Mouse (Mus musculus) kidney, embryonic 16.5 days (tissue): ENCODE results near the gene Csnk2a2. TPM values are rescaled to one million over a fixed set of nuclear protein-coding genes. Genes with fewer than 3 reads are reported as not detected.

Experiments
- ATAC-seq: fragments of 200-750 bp; cut with Nextera tagmentation; 2 replicates; pipeline ENCODE4 v1.8.0; 2017; ENCODE audit warnings: moderate TSS enrichment; ENCODE audit not compliant: low FRiP score, low TSS enrichment
- H3K27ac ChIP-seq: fragments of 300-500 bp; sonication (generic); 2 replicates; pipeline ENCODE4 v1.5.1; 2014; ENCODE audit warnings: low read length
- H3K27me3 ChIP-seq: fragments of 300-500 bp; sonication (generic); 2 replicates; pipeline ENCODE4 v1.6.1; 2014; ENCODE audit warnings: low read length, control low read depth, mixed read lengths; ENCODE audit not compliant: insufficient read depth
- H3K36me3 ChIP-seq: fragments of 300-500 bp; sonication (generic); 2 replicates; pipeline ENCODE4 v1.6.1; 2014; ENCODE audit warnings: low read length, control low read depth, mixed read lengths; ENCODE audit not compliant: insufficient read depth
- H3K4me1 ChIP-seq: fragments of 300-500 bp; sonication (generic); 2 replicates; pipeline ENCODE4 v1.6.1; 2014; ENCODE audit warnings: low read length, control low read depth, mixed read lengths; ENCODE audit not compliant: insufficient read depth
- H3K4me2 ChIP-seq: fragments of 300-500 bp; sonication (generic); replicated peaks from 2 replicates; pipeline ENCODE4 v1.6.1; 2014; ENCODE audit warnings: low read depth, low read length
- H3K4me3 ChIP-seq: fragments of 300-500 bp; sonication (generic); 2 replicates; pipeline ENCODE4 v1.5.1; 2014; ENCODE audit warnings: mild to moderate bottlenecking, low read length
- H3K9ac ChIP-seq: fragments of 300-500 bp; sonication (generic); replicated peaks from 2 replicates; pipeline ENCODE4 v1.6.1; 2014; ENCODE audit warnings: low read length
- H3K9me3 ChIP-seq: fragments of 300-500 bp; sonication (generic); 2 replicates; pipeline ENCODE4 v1.6.1; 2016; ENCODE audit warnings: low read length, control low read depth
- WGBS: fragments of 180-500 bp; shearing (Covaris S2); extraction: QIAGEN DNeasy Blood & Tissue Kit; methylation state at CpG from one replicate; pipeline ENCODE4 v1.1.7; 2014; 5-methylcytosine and 5-hydroxymethylcytosine counted together
- polyA plus RNA-seq: library from polyadenylated mRNA; unstranded; fragments of >200 nt; fragmentation: Nextera tagmentation; extraction: Ambion mirVana; gene quantifications from 2 replicates; pipeline ENCODE4 v1.2.1, GENCODE M21; 2015

The Csnk2a2 gene
- polyA plus RNA-seq, result 8.0 and 8.7 TPM in 2 replicates

DNA sequence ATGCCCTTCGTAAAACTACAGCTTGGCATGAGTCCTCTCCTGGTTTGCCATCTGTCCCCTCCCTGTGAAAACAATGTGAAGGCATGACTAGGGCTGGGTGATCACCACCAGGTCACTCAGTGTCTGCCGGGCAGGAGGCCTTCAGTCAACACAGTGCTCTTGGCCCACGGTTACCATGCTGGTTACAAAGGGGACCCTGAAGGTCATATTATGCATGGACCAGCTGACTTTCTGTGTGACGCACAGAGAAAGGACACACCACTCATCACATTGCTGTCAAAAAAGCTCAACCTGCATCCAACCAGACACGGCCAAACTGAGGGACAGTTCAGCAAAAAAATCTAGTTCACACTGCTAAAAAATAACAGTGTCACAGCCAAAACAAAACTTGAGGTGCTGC lies at the start of gene Csnk2a2:
Gene Csnk2a2 (minus strand): TSS at position 34 of the 400 bp plus-strand sequence.
- ATAC-seq, result no peak
- Histone ChIP-seq H3K36me3 (peaks cover 14% of the 10 kb centered on the region), H3K27me3 (no peaks in the 10 kb centered on the region), H3K27ac (no peak within 1 kb of the TSS), H3K9ac (peak within 1 kb of the TSS; percentile 94), H3K4me2 (peak within 1 kb of the TSS; percentile 62), H3K4me3 (peak within 1 kb of the TSS; percentile 96), H3K9me3 (no peaks in the 10 kb centered on the region), H3K4me1 (peaks cover 13% of the 10 kb centered on the region)
- WGBS, result 76% methylated on average over 5 of the region's 5 CpGs

DNA sequence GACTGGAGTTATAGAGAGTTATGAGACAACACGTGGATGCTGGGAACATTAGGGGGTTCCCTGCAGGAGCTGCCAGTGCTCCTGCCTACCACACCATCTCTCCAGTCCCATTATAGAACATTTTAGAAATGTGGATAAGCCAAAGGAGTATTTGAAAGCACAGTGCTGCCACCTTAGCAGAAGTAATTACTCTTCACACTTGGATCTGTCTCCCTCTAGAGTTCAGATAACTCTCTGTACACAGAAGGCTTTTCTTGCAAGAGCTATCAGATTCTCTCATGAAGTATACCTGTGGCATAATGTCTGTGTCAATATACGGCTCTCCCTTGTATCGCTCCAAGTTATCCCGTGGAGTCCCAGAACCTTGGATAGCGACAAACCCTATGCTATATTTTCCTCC lies 49.6 kb upstream of the Csnk2a2 start:
- Histone ChIP-seq H3K9me3 (no peaks in the 10 kb centered on the region), H3K9ac (no peak overlapping the region), H3K4me3 (no peak overlapping the region), H3K4me2 (no peak overlapping the region), H3K36me3 (no peaks in the 10 kb centered on the region), H3K27ac (no peak overlapping the region), H3K27me3 (no peaks in the 10 kb centered on the region), H3K4me1 (no peaks in the 10 kb centered on the region)
- ATAC-seq, result no peak
- 78% methylated on average over 5 of the region's 5 CpGs for WGBS

DNA sequence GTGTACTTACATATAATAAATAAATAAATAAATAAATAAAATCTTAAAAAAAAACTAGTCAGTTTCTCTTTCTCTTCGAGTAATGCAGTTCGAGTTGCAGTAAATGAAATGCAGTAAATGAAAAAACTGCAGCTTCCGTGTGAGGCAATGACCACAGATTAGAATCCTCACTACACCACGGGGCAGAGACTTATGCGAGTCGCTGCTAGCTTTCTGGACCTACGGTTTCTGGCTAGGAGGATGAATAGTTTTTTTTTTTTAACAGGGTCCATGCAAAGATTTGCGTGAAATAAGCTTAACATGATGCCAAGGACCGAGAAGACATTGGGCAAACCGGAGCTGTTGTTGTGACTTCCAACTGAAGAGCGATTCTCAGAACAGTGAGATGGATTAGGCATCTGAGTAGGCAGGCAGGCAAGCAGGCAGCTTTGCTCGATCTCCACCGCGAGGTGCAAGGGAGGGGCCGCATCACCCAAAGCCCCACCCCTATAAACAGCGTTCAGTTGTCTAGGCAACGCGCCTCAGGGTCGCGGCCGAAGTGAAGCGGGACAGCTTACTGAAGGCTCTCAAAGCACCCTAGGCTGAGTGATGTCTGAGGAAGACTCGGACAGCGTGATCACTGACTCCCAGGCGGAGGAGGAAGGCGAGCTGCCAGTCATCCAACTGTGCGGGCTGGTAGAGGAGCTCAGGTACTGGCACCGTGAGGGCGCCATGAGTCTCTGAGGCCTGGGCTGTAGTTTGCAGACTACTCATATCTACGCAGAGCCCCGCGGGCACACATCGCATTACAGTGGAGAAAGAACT lies 43.9 kb upstream of the Csnk2a2 start, which contains the start of gene Ccdc113:
Gene Ccdc113 (plus strand): TSS at position 502 of the 804 bp plus-strand sequence.
- H3K4me3 ChIP-seq, result peak within 1 kb of the TSS; percentile 51
- no peak within 1 kb of the TSS for H3K27ac ChIP-seq
- H3K9ac ChIP-seq, result peak within 1 kb of the TSS; percentile 57
- 7% methylated on average over 33 of the region's 33 CpGs for WGBS
- H3K36me3 ChIP-seq, result no peaks in the 10 kb centered on the region
- peak within 1 kb of the TSS; percentile 79 for H3K4me2 ChIP-seq
- peaks cover 3% of the 10 kb centered on the region; the same call in 1 of the 2 replicates for H3K4me1 ChIP-seq
- no peaks in the 10 kb centered on the region for H3K27me3 ChIP-seq
- no peaks in the 10 kb centered on the region for H3K9me3 ChIP-seq
- ATAC-seq, result peak; percentile 90

GRCm38 (mm10) chr8:95532206-95532605 lies 42.4 kb upstream of the Csnk2a2 start:
- Histone ChIP-seq H3K9me3 (no peaks in the 10 kb centered on the region), H3K4me2 (no peak overlapping the region), H3K9ac (no peak overlapping the region), H3K36me3 (no peaks in the 10 kb centered on the region), H3K27me3 (no peaks in the 10 kb centered on the region), H3K4me3 (no peak overlapping the region), H3K27ac (no peak overlapping the region), H3K4me1 (peaks cover 3% of the 10 kb centered on the region; the same call in 1 of the 2 replicates)
- WGBS, result 66% methylated on average over 4 of the region's 4 CpGs
- no peak for ATAC-seq

DNA sequence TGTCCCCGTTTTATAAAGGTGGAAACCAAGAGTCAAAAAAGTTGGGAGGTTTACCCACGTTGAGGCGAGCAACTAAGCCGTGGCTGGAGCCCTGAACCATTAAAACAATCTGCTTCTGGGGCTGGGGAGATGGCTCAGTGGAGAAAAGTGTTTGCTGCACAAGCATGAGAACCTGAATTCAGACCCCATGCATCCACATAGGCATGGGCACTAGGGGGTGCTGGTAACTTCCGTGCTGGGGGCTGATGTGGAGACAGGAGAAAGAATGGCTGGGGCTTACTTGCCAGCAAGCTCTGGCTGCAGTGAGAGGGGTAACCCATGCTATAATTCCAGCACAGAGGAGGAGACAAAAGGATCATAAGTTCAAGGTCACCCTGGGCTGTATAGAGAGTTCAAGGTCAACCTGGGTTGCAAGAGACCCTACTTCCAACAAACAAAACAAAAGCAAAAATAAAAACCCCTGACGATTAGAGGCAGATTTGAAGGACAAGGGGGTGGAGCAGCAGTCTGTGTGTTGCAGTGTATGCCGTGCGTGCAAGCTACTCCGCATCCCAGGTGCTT lies 39.0 kb upstream of the Csnk2a2 start:
- Histone ChIP-seq H3K27ac (no peak overlapping the region), H3K9me3 (no peaks in the 10 kb centered on the region), H3K4me3 (no peak overlapping the region), H3K27me3 (no peaks in the 10 kb centered on the region), H3K9ac (no peak overlapping the region), H3K36me3 (no peaks in the 10 kb centered on the region), H3K4me1 (no peaks in the 10 kb centered on the region), H3K4me2 (no peak overlapping the region)
- WGBS, result 65% methylated on average over 9 of the region's 9 CpGs
- no peak for ATAC-seq

DNA sequence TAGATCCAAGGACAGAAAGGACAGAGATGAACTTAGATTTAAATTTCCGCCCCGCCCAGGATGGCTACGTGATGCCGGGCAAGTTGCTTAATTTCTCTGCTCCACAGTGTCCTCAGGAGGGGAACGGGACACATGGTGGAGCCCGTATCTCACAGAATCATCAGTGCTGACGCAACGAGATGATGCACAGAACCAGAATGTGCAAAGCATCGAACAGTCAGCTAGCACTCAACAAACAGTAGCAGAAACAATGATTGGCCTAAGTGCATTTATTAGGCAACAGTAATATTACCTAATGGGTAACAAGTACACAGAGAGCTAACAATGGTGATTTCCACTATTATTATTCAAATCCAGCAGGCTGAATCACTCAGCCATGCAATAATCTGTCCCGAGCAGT lies 38.4 kb upstream of the Csnk2a2 start:
- no peaks in the 10 kb centered on the region for H3K4me1 ChIP-seq
- no peaks in the 10 kb centered on the region for H3K9me3 ChIP-seq
- 90% methylated on average over 10 of the region's 10 CpGs for WGBS
- no peaks in the 10 kb centered on the region for H3K36me3 ChIP-seq
- no peak overlapping the region for H3K4me2 ChIP-seq
- no peak for ATAC-seq
- no peak overlapping the region for H3K9ac ChIP-seq
- H3K27ac ChIP-seq, result no peak overlapping the region
- H3K4me3 ChIP-seq, result no peak overlapping the region
- H3K27me3 ChIP-seq, result no peaks in the 10 kb centered on the region

- Histone ChIP-seq H3K36me3 (no peaks in the 10 kb centered on the region), H3K4me3 (no peak overlapping the region), H3K4me1 (no peaks in the 10 kb centered on the region), H3K9ac (no peak overlapping the region), H3K9me3 (no peaks in the 10 kb centered on the region), H3K27ac (no peak overlapping the region), H3K4me2 (no peak overlapping the region), H3K27me3 (no peaks in the 10 kb centered on the region)
- ATAC-seq, result no peak
- WGBS, result 90% methylated on average over 4 of the region's 4 CpGs
Observed at GRCm38 (mm10) chr8:95523991-95524390, 34.2 kb upstream of the Csnk2a2 start.

DNA sequence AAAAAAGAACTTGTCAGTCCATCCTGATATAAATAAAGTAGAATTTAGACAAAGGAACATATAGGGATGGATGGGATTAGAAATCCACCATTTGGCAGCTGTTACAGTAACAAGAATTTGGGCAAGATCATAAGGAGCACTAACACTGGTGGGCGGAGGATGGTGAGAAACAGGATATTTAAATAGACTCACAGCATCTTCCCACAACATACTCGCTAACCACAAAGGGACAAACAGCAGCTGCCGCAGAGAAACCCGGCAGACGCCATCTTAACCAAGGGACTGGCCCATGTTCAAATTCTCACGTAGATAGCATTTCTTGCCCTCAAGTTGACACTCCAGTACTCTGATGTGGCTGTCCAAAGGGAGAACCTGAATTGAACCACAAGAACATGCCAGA lies 27.1 kb upstream of the Csnk2a2 start:
- Histone ChIP-seq H3K9me3 (no peaks in the 10 kb centered on the region), H3K4me1 (no peaks in the 10 kb centered on the region), H3K36me3 (no peaks in the 10 kb centered on the region), H3K4me3 (no peak overlapping the region), H3K27me3 (no peaks in the 10 kb centered on the region), H3K27ac (no peak overlapping the region), H3K9ac (no peak overlapping the region), H3K4me2 (no peak overlapping the region)
- 83% methylated on average over 6 of the region's 6 CpGs for WGBS
- ATAC-seq, result no peak

DNA sequence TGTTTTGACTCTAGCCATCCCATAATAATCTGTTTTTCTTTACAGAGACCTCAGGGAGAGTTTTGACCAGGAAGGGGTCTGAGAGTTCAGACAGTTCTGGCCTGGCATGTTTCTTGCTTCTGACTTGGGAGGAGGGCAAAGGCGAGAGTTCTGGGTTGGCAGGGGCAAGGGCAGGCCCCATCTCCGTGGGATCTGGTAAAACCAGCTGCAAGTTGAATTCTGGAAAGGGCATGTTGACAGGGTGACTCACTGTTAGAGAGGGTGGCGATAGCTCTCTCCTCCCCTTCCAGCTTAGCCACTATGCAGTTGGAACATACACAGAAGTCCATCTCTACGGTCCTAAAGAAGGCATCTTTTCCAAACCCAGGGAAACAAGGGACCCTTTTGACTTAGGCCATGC lies 23.4 kb upstream of the Csnk2a2 start:
- 69% methylated on average over 4 of the region's 4 CpGs for WGBS
- H3K4me1 ChIP-seq, result no peaks in the 10 kb centered on the region
- no peak for ATAC-seq

GRCm38 (mm10) chr8:95512257-95512656 lies 22.4 kb upstream of the Csnk2a2 start:
- 64% methylated on average over 4 of the region's 4 CpGs for WGBS

More for the DNA sequence above, 23.4 kb upstream of the Csnk2a2 start:
- no peaks in the 10 kb centered on the region for H3K9me3 ChIP-seq
- H3K4me3 ChIP-seq, result no peak overlapping the region
- no peak overlapping the region for H3K9ac ChIP-seq
- no peak overlapping the region for H3K4me2 ChIP-seq
- no peaks in the 10 kb centered on the region for H3K27me3 ChIP-seq
- H3K36me3 ChIP-seq, result no peaks in the 10 kb centered on the region
- H3K27ac ChIP-seq, result 0 out of 2 replicates have a peak overlapping the region, but pooled peaks have one; percentile 15

More at GRCm38 (mm10) chr8:95512257-95512656, 22.4 kb upstream of the Csnk2a2 start:
- Histone ChIP-seq H3K27me3 (no peaks in the 10 kb centered on the region), H3K4me3 (no peak overlapping the region), H3K9me3 (no peaks in the 10 kb centered on the region), H3K27ac (no peak overlapping the region), H3K4me1 (no peaks in the 10 kb centered on the region), H3K36me3 (no peaks in the 10 kb centered on the region), H3K4me2 (no peak overlapping the region), H3K9ac (no peak overlapping the region)
- ATAC-seq, result no peak
